Mouse (Mus musculus): ENCODE results near the gene Marveld3. TPM values are rescaled to one million over a fixed set of nuclear protein-coding genes. Genes with fewer than 3 reads are reported as not detected.

Gene Marveld3
- polyA plus RNA-seq, 1 experiment from 2014 or later: not detected

DNA sequence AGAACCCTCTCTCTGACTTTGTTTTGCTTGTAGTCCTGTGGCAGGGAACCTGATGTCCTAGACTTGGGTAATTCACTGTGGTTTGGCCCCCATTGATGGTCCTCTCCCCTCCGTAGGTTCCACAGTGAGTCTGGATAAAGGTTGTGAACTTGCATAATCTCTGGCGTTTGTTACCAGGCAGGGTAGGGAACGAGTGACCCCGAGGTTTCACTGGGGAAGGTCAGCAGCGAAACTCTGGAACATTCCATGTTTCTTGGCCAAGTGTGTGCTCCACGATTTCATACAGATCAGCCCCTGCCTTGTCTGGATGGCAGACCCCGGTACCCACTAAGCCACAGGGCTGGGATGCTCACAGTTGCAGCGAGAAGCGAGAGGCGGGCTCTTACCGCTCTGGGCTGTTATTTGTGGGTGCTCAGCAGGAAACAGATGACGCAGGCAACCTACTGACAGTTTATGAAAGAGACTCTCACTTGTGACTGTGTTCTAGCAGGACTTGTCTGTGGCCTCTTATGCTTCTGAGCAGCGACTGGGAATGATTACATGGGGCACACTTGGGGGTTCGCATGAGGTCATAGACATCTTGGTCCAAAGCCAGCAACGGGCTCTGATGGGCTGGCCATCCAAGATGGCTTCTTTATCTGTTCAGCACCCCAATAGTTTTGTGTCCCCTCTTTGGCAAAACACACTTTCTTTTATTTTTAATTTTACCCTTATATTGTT is 20.5 kb upstream of the Marveld3 start:
- 78% methylated on average over 15 of the region's 15 CpGs for WGBS (ENCODE audit: insufficient replicate concordance)
- no peak for ATAC-seq (replicated peaks; ENCODE audit: insufficient number of reproducible peaks, low FRiP score, low TSS enrichment)
- no peak overlapping the region for H3K4me3 ChIP-seq (ENCODE audit: low read depth, low read length)
- H3K27me3 ChIP-seq (ENCODE audit: control insufficient read depth, insufficient read depth, low read length): no peaks in the 10 kb centered on the region
- H3K4me2 ChIP-seq: no peak overlapping the region
- H3K4me1 ChIP-seq (ENCODE audit: control insufficient read depth, insufficient read depth, low read length): no peaks in the 10 kb centered on the region
- no peaks in the 10 kb centered on the region for H3K36me3 ChIP-seq (ENCODE audit: control insufficient read depth, insufficient read depth, low read length)
- H3K9ac ChIP-seq (ENCODE audit: low read depth, low read length): no peak overlapping the region
- H3K27ac ChIP-seq (ENCODE audit: low read depth, low read length): no peak overlapping the region
- no peaks in the 10 kb centered on the region for H3K9me3 ChIP-seq (replicated peaks; ENCODE audit: control insufficient read depth, low read length)

- ATAC-seq (replicated peaks; ENCODE audit: insufficient number of reproducible peaks, low FRiP score, low TSS enrichment): no peak
- WGBS (ENCODE audit: insufficient replicate concordance): 68% methylated on average over 6 of the region's 6 CpGs
- no peak overlapping the region for H3K9ac ChIP-seq (ENCODE audit: low read depth, low read length)
- H3K4me2 ChIP-seq: no peak overlapping the region
- no peak overlapping the region for H3K27ac ChIP-seq (ENCODE audit: low read depth, low read length)
- no peak overlapping the region for H3K4me3 ChIP-seq (ENCODE audit: low read depth, low read length)
- H3K4me1 ChIP-seq (ENCODE audit: control insufficient read depth, insufficient read depth, low read length): no peaks in the 10 kb centered on the region
- no peaks in the 10 kb centered on the region for H3K36me3 ChIP-seq (ENCODE audit: control insufficient read depth, insufficient read depth, low read length)
- no peaks in the 10 kb centered on the region for H3K27me3 ChIP-seq (ENCODE audit: control insufficient read depth, insufficient read depth, low read length)
- H3K9me3 ChIP-seq (replicated peaks; ENCODE audit: control insufficient read depth, low read length): no peaks in the 10 kb centered on the region
Observed at GRCm38 (mm10) chr8:109979339-109979738, 17.3 kb upstream of the Marveld3 start.

DNA sequence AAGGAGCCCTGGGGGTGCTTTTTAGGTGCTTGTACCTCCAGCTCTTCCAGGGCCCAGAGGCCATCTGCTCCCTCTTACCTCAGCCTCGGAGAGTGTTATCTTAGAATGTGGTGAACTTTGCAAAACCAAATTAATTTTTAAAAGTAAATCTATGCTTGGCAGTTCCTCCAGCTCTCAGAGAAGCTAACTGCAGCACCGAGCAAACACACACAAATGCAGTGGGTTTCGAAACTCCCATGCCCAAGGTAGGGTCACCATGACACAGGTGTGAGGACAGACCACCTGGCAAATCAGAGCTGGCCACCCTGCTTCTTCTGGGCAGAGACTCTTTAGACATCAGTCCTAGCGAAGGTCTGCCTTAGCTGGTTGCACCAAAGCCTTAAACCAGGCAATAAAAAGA is 10.9 kb upstream of the Marveld3 start:
- 80% methylated on average over 4 of the region's 4 CpGs for WGBS (ENCODE audit: insufficient replicate concordance)
- H3K36me3 ChIP-seq (ENCODE audit: control insufficient read depth, insufficient read depth, low read length): no peaks in the 10 kb centered on the region
- ATAC-seq (replicated peaks; ENCODE audit: insufficient number of reproducible peaks, low FRiP score, low TSS enrichment): no peak

GRCm38 (mm10) chr8:109970323-109970722 is 8.3 kb upstream of the Marveld3 start:
- H3K4me3 ChIP-seq (ENCODE audit: low read depth, low read length): no peak overlapping the region
- H3K36me3 ChIP-seq (ENCODE audit: control insufficient read depth, insufficient read depth, low read length): no peaks in the 10 kb centered on the region
- ATAC-seq (replicated peaks; ENCODE audit: insufficient number of reproducible peaks, low FRiP score, low TSS enrichment): no peak
- 10% methylated on average over 9 of the region's 9 CpGs for WGBS (ENCODE audit: insufficient replicate concordance)
- no peak overlapping the region for H3K27ac ChIP-seq (ENCODE audit: low read depth, low read length)
- H3K4me1 ChIP-seq (ENCODE audit: control insufficient read depth, insufficient read depth, low read length): no peaks in the 10 kb centered on the region
- H3K27me3 ChIP-seq (ENCODE audit: control insufficient read depth, insufficient read depth, low read length): peaks cover 22% of the 10 kb centered on the region
- no peaks in the 10 kb centered on the region for H3K9me3 ChIP-seq (replicated peaks; ENCODE audit: control insufficient read depth, low read length)
- H3K9ac ChIP-seq (ENCODE audit: low read depth, low read length): no peak overlapping the region
- no peak overlapping the region for H3K4me2 ChIP-seq

More for the DNA sequence above, 10.9 kb upstream of the Marveld3 start:
- peaks cover 22% of the 10 kb centered on the region for H3K27me3 ChIP-seq (ENCODE audit: control insufficient read depth, insufficient read depth, low read length)
- H3K27ac ChIP-seq (ENCODE audit: low read depth, low read length): no peak overlapping the region
- no peaks in the 10 kb centered on the region for H3K4me1 ChIP-seq (ENCODE audit: control insufficient read depth, insufficient read depth, low read length)
- no peak overlapping the region for H3K4me2 ChIP-seq
- H3K9ac ChIP-seq (ENCODE audit: low read depth, low read length): no peak overlapping the region
- H3K4me3 ChIP-seq (ENCODE audit: low read depth, low read length): no peak overlapping the region
- no peaks in the 10 kb centered on the region for H3K9me3 ChIP-seq (replicated peaks; ENCODE audit: control insufficient read depth, low read length)

- H3K9me3 ChIP-seq (replicated peaks; ENCODE audit: control insufficient read depth, low read length): no peaks in the 10 kb centered on the region
- 44% methylated on average over 10 of the region's 10 CpGs for WGBS (ENCODE audit: insufficient replicate concordance)
- H3K27me3 ChIP-seq (ENCODE audit: control insufficient read depth, insufficient read depth, low read length): peaks cover 25% of the 10 kb centered on the region
- ATAC-seq (replicated peaks; ENCODE audit: insufficient number of reproducible peaks, low FRiP score, low TSS enrichment): no peak
- H3K4me3 ChIP-seq (ENCODE audit: low read depth, low read length): no peak overlapping the region
- peak overlapping the region; percentile 5; the same call in 1 of the 2 replicates for H3K4me2 ChIP-seq
- H3K36me3 ChIP-seq (ENCODE audit: control insufficient read depth, insufficient read depth, low read length): no peaks in the 10 kb centered on the region
- no peaks in the 10 kb centered on the region for H3K4me1 ChIP-seq (ENCODE audit: control insufficient read depth, insufficient read depth, low read length)
- H3K9ac ChIP-seq (ENCODE audit: low read depth, low read length): no peak overlapping the region
- no peak overlapping the region for H3K27ac ChIP-seq (ENCODE audit: low read depth, low read length)
Observed at GRCm38 (mm10) chr8:109968837-109969236, 6.8 kb upstream of the Marveld3 start.

DNA sequence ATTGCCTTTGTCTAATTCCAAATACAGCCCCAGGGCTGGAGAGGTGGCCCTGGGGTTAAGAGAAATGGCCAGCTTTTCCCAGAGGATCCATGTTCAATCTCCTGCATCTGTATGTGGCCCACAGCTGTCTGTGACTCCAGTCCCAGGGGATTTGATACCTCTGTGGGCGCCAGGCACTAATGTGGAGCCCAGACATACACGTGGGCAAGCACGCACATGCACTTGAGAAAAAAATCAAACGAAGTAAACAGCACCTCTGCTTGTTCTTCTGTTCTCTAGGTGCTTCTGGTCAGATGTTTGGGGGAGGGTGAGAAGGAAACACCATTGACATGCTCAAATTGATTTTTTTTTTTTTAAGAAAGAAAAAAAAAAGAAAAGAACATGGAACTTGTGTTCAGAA is 2.1 kb upstream of the Marveld3 start:
- Histone ChIP-seq H3K36me3 (ENCODE audit: control insufficient read depth, insufficient read depth, low read length) (no peaks in the 10 kb centered on the region), H3K9me3 (replicated peaks; ENCODE audit: control insufficient read depth, low read length) (no peaks in the 10 kb centered on the region), H3K27ac (ENCODE audit: low read depth, low read length) (no peak overlapping the region), H3K4me3 (ENCODE audit: low read depth, low read length) (no peak overlapping the region), H3K27me3 (ENCODE audit: control insufficient read depth, insufficient read depth, low read length) (peaks cover 49% of the 10 kb centered on the region), H3K9ac (ENCODE audit: low read depth, low read length) (no peak overlapping the region), H3K4me1 (ENCODE audit: control insufficient read depth, insufficient read depth, low read length) (peaks cover 7% of the 10 kb centered on the region; the same call in 1 of the 2 replicates), H3K4me2 (no peak overlapping the region)
- 80% methylated on average over 4 of the region's 4 CpGs for WGBS (ENCODE audit: insufficient replicate concordance)
- no peak for ATAC-seq (replicated peaks; ENCODE audit: insufficient number of reproducible peaks, low FRiP score, low TSS enrichment)

DNA sequence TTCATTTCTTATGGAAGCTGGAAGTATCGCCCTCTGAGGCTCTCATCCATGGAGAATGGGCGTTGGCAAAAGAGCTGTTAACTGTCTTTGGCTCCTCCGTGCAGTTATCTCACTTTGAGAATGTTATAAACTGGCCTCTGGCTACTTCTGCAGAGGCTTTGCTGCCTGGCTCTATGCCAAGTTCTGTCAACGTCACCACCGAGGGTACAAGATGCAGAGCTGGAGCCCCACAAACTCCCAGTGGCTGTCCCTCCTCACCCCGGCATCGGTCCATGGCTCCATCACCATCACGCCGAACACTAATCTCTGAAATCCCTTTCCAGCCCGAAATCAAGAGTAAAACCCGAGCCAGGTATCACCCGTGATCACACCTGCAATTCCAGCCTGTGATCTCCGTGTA is 1.4 kb upstream of the Marveld3 start:
- 62% methylated on average over 13 of the region's 13 CpGs for WGBS (ENCODE audit: insufficient replicate concordance)
- Histone ChIP-seq H3K27ac (ENCODE audit: low read depth, low read length) (no peak overlapping the region), H3K4me3 (ENCODE audit: low read depth, low read length) (no peak overlapping the region), H3K9ac (ENCODE audit: low read depth, low read length) (no peak overlapping the region), H3K27me3 (ENCODE audit: control insufficient read depth, insufficient read depth, low read length) (peaks cover 44% of the 10 kb centered on the region), H3K9me3 (replicated peaks; ENCODE audit: control insufficient read depth, low read length) (no peaks in the 10 kb centered on the region), H3K4me1 (ENCODE audit: control insufficient read depth, insufficient read depth, low read length) (peaks cover 7% of the 10 kb centered on the region), H3K4me2 (no peak overlapping the region), H3K36me3 (ENCODE audit: control insufficient read depth, insufficient read depth, low read length) (no peaks in the 10 kb centered on the region)
- no peak for ATAC-seq (replicated peaks; ENCODE audit: insufficient number of reproducible peaks, low FRiP score, low TSS enrichment)

DNA sequence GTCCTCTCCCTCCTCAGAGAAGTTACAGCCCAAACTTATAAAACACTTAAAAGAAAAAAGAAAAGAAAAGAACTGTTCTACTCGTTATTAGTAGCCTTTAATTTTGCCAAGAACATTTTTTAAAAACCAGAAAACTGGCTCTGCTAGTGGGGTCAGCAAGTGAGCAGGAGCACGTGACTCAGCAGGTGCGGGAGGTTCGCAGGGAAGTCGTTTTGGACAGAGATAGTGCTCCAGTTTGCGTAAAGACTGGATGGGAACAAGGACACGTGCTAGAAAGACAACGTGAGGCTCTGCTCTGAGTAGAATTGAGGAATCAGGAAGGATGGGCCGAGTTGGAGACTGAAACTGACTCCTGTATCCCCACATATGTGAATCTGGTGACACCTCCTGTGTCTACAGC is 893 bp upstream of the Marveld3 start:
- no peak overlapping the region for H3K9ac ChIP-seq (ENCODE audit: low read depth, low read length)

DNA sequence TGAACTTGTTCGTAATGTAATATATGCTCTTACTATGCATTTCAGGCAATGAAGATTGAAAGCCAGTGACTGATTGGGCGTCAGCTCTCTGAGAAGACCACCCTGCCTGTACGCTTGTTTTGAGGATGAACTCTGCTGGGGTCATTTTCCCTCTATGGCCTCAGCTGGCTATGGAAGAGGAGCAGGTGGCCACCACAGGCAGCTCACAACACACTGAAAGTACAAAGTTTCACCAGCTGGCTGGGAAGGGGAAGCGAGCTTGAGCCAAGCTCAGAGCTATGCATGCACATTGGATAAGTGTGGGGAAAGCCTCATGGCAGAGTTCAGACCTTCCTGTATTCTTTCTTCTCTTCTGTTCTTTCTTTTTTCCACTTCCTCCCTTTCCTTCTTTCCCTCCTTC is 2.9 kb downstream of the Marveld3 start:
- Histone ChIP-seq H3K4me1 (ENCODE audit: control insufficient read depth, insufficient read depth, low read length) (peaks cover 18% of the 10 kb centered on the region), H3K27ac (ENCODE audit: low read depth, low read length) (no peak overlapping the region), H3K9ac (ENCODE audit: low read depth, low read length) (no peak overlapping the region), H3K9me3 (replicated peaks; ENCODE audit: control insufficient read depth, low read length) (no peaks in the 10 kb centered on the region), H3K27me3 (ENCODE audit: control insufficient read depth, insufficient read depth, low read length) (peaks cover 37% of the 10 kb centered on the region), H3K4me2 (no peak overlapping the region), H3K36me3 (ENCODE audit: control insufficient read depth, insufficient read depth, low read length) (no peaks in the 10 kb centered on the region), H3K4me3 (ENCODE audit: low read depth, low read length) (no peak overlapping the region)
- ATAC-seq (replicated peaks; ENCODE audit: insufficient number of reproducible peaks, low FRiP score, low TSS enrichment): no peak
- WGBS (ENCODE audit: insufficient replicate concordance): 82% methylated on average over 4 of the region's 4 CpGs

More for the DNA sequence above, 893 bp upstream of the Marveld3 start:
- H3K27ac ChIP-seq (ENCODE audit: low read depth, low read length): no peak overlapping the region
- no peak overlapping the region for H3K4me2 ChIP-seq
- peaks cover 38% of the 10 kb centered on the region for H3K27me3 ChIP-seq (ENCODE audit: control insufficient read depth, insufficient read depth, low read length)
- peaks cover 12% of the 10 kb centered on the region for H3K4me1 ChIP-seq (ENCODE audit: control insufficient read depth, insufficient read depth, low read length)
- no peak for ATAC-seq (replicated peaks; ENCODE audit: insufficient number of reproducible peaks, low FRiP score, low TSS enrichment)
- no peak overlapping the region for H3K4me3 ChIP-seq (ENCODE audit: low read depth, low read length)
- no peaks in the 10 kb centered on the region for H3K9me3 ChIP-seq (replicated peaks; ENCODE audit: control insufficient read depth, low read length)
- H3K36me3 ChIP-seq (ENCODE audit: control insufficient read depth, insufficient read depth, low read length): no peaks in the 10 kb centered on the region
- WGBS (ENCODE audit: insufficient replicate concordance): 69% methylated on average over 9 of the region's 9 CpGs
